16 mouse cellular contexts compared by ENCODE assay signal in genomic region chr6:50949361-50949760, GRCm38 (mm10).
A peak's percentile ranks its signal among the peaks of the same experiment; 100 is the strongest.
DNase-seq lines count a peak whose midpoint lies in the region; ATAC-seq and TF ChIP-seq lines count a peak whose summit lies in the region.
"Had no signal": no experiment of that assay in that cellular context is flagged by ENCODE, and none has a peak within 500 bp of the region (broad histone marks: within the 10 kb centered on the region; RNA-seq: fewer than 3 reads in every experiment).

No protein-coding gene starts in this region.

- no peak overlapping the region for H3K27ac ChIP-seq in forebrain, embryonic 11.5 days (ENCODE audit: low read depth, low read length)
- H3K27ac ChIP-seq in forebrain, embryonic 13.5 days = no peak overlapping the region
- peak overlapping the region; percentile 82 for H3K27ac ChIP-seq in embryonic facial prominence, embryonic 10.5 days (replicated peaks)
- peak overlapping the region; percentile 71 for H3K27ac ChIP-seq in hindbrain, embryonic 12.5 days
- H3K27ac ChIP-seq in midbrain, embryonic 15.5 days = 0 out of 2 replicates have a peak overlapping the region, but pooled peaks have one; percentile 12
- no peak overlapping the region for H3K27ac ChIP-seq in thymus, adult 2 months (ENCODE audit: control insufficient read depth, insufficient read depth, low read length)
- H3K27ac ChIP-seq: heart, embryonic 15.5 days; intestine, embryonic 15.5 days; lung, embryonic 15.5 days had no signal

- H3K4me3 ChIP-seq in forebrain, embryonic 11.5 days (ENCODE audit: low read depth, low read length) = no peak overlapping the region
- H3K4me3 ChIP-seq in forebrain, embryonic 13.5 days = no peak overlapping the region
- no peak overlapping the region for H3K4me3 ChIP-seq in embryonic facial prominence, embryonic 10.5 days
- H3K4me3 ChIP-seq in hindbrain, embryonic 12.5 days = no peak overlapping the region
- H3K4me3 ChIP-seq in midbrain, embryonic 15.5 days = no peak overlapping the region
- no peak overlapping the region for H3K4me3 ChIP-seq in thymus, adult 2 months (ENCODE audit: control insufficient read depth, insufficient read depth, low read length)
- H3K4me3 ChIP-seq: erythroblast, embryonic 14.5 days; heart, embryonic 15.5 days; intestine, embryonic 15.5 days; lung, embryonic 15.5 days; megakaryocyte, embryonic 14.5 days had no signal

- no peak for ATAC-seq in forebrain, embryonic 11.5 days (replicated peaks; ENCODE audit: low FRiP score)
- no peak for ATAC-seq in forebrain, embryonic 13.5 days
- 0 out of 2 replicates have a peak, but pooled peaks have one; percentile 20 for ATAC-seq in hindbrain, embryonic 12.5 days (ENCODE audit: low FRiP score)
- no peak for ATAC-seq in midbrain, embryonic 15.5 days (replicated peaks)
- ATAC-seq: intestine, embryonic 15.5 days had no signal

- H3K4me1 ChIP-seq in forebrain, embryonic 11.5 days (replicated peaks; ENCODE audit: control insufficient read depth, insufficient read depth, low read length) = no peaks in the 10 kb centered on the region; the same call in 1 of the 2 replicates
- H3K4me1 ChIP-seq in forebrain, embryonic 13.5 days = peaks cover 19% of the 10 kb centered on the region
- H3K4me1 ChIP-seq in embryonic facial prominence, embryonic 10.5 days = peaks cover 21% of the 10 kb centered on the region
- H3K4me1 ChIP-seq in hindbrain, embryonic 12.5 days = peaks cover 21% of the 10 kb centered on the region
- H3K4me1 ChIP-seq in midbrain, embryonic 15.5 days = peaks cover 9% of the 10 kb centered on the region
- H3K4me1 ChIP-seq in thymus, adult 2 months (replicated peaks; ENCODE audit: control insufficient read depth, insufficient read depth, low read length) = no peaks in the 10 kb centered on the region
- H3K4me1 ChIP-seq: heart, embryonic 15.5 days; intestine, embryonic 15.5 days; lung, embryonic 15.5 days; megakaryocyte, embryonic 14.5 days had no signal

- no peak overlapping the region for H3K4me2 ChIP-seq in forebrain, embryonic 11.5 days (ENCODE audit: low read depth, low read length, severe bottlenecking)
- H3K4me2 ChIP-seq in forebrain, embryonic 13.5 days = no peak overlapping the region
- no peak overlapping the region for H3K4me2 ChIP-seq in hindbrain, embryonic 12.5 days (replicated peaks)
- no peak overlapping the region for H3K4me2 ChIP-seq in midbrain, embryonic 15.5 days
- H3K4me2 ChIP-seq: heart, embryonic 15.5 days; intestine, embryonic 15.5 days; lung, embryonic 15.5 days had no signal

- peak; percentile 44 for DNase-seq in forebrain, embryonic 11.5 days (ENCODE audit: low spot score)
- DNase-seq in embryonic facial prominence, embryonic 10.5 days (ENCODE audit: low spot score) = no peak
- no peak for DNase-seq in thymus, adult 2 months
- no peak for DNase-seq in thymus, postnatal 36 days
- DNase-seq in kidney, postnatal 25 days = no peak
- DNase-seq: gastrocnemius, postnatal 14 days; liver; thymus, adult 18-20 months had no signal

- H3K27me3 ChIP-seq in forebrain, embryonic 11.5 days (ENCODE audit: control insufficient read depth, insufficient read depth, low read length) = no peaks in the 10 kb centered on the region
- H3K27me3 ChIP-seq in forebrain, embryonic 13.5 days = no peaks in the 10 kb centered on the region; the same call in 1 of the 2 replicates
- H3K27me3 ChIP-seq in embryonic facial prominence, embryonic 10.5 days (replicated peaks; ENCODE audit: low read depth, poor library complexity, severe bottlenecking) = no peaks in the 10 kb centered on the region
- no peaks in the 10 kb centered on the region for H3K27me3 ChIP-seq in hindbrain, embryonic 12.5 days
- H3K27me3 ChIP-seq in midbrain, embryonic 15.5 days (replicated peaks) = no peaks in the 10 kb centered on the region
- H3K27me3 ChIP-seq in thymus, adult 2 months (ENCODE audit: control insufficient read depth, insufficient read depth, low read length) = no peaks in the 10 kb centered on the region
- H3K27me3 ChIP-seq: heart, embryonic 15.5 days; intestine, embryonic 15.5 days; lung, embryonic 15.5 days had no signal

- WGBS in forebrain, embryonic 11.5 days = 93% methylated on average over 5 of the region's 5 CpGs
- 90% methylated on average over 5 of the region's 5 CpGs for WGBS in forebrain, embryonic 13.5 days
- WGBS in embryonic facial prominence, embryonic 10.5 days = 94% methylated on average over 5 of the region's 5 CpGs
- 89% methylated on average over 5 of the region's 5 CpGs for WGBS in hindbrain, embryonic 12.5 days
- 92% methylated on average over 5 of the region's 5 CpGs for WGBS in midbrain, embryonic 15.5 days
- WGBS in thymus, adult 2 months = 93% methylated on average over 5 of the region's 5 CpGs

- no peak for TF ChIP-seq POLR2A in thymus, adult 2 months (IDR thresholded peaks at IDR 0.05; ENCODE audit: control insufficient read depth, extremely low read depth, insufficient read depth, low read length, poor library complexity)

- H3K36me3 ChIP-seq in forebrain, embryonic 11.5 days (ENCODE audit: control insufficient read depth, insufficient read depth, low read length) = no peaks in the 10 kb centered on the region
- no peaks in the 10 kb centered on the region for H3K36me3 ChIP-seq in forebrain, embryonic 13.5 days (ENCODE audit: poor library complexity, severe bottlenecking)
- no peaks in the 10 kb centered on the region for H3K36me3 ChIP-seq in embryonic facial prominence, embryonic 10.5 days (replicated peaks)
- no peaks in the 10 kb centered on the region for H3K36me3 ChIP-seq in hindbrain, embryonic 12.5 days
- no peaks in the 10 kb centered on the region for H3K36me3 ChIP-seq in midbrain, embryonic 15.5 days (replicated peaks)
- H3K36me3 ChIP-seq in thymus, adult 2 months (ENCODE audit: control insufficient read depth, insufficient read depth, low read length) = no peaks in the 10 kb centered on the region
- H3K36me3 ChIP-seq: heart, embryonic 15.5 days; intestine, embryonic 15.5 days; lung, embryonic 15.5 days had no signal

- H3K9ac ChIP-seq in forebrain, embryonic 11.5 days (ENCODE audit: low read length) = no peak overlapping the region
- no peak overlapping the region for H3K9ac ChIP-seq in forebrain, embryonic 13.5 days
- no peak overlapping the region for H3K9ac ChIP-seq in hindbrain, embryonic 12.5 days
- no peak overlapping the region for H3K9ac ChIP-seq in midbrain, embryonic 15.5 days
- H3K9ac ChIP-seq: heart, embryonic 15.5 days; intestine, embryonic 15.5 days; lung, embryonic 15.5 days had no signal

- H3K9me3 ChIP-seq in forebrain, embryonic 11.5 days (ENCODE audit: control insufficient read depth, low read length) = no peaks in the 10 kb centered on the region
- no peaks in the 10 kb centered on the region for H3K9me3 ChIP-seq in forebrain, embryonic 13.5 days (replicated peaks)
- no peaks in the 10 kb centered on the region for H3K9me3 ChIP-seq in embryonic facial prominence, embryonic 10.5 days
- no peaks in the 10 kb centered on the region for H3K9me3 ChIP-seq in hindbrain, embryonic 12.5 days (replicated peaks)
- no peaks in the 10 kb centered on the region for H3K9me3 ChIP-seq in midbrain, embryonic 15.5 days
- H3K9me3 ChIP-seq: heart, embryonic 15.5 days; intestine, embryonic 15.5 days; lung, embryonic 15.5 days; megakaryocyte, embryonic 14.5 days had no signal

- TF ChIP-seq CTCF in thymus, adult 2 months (IDR thresholded peaks at IDR 0.05; ENCODE audit: borderline replicate concordance, control insufficient read depth, extremely low read depth, insufficient read depth, low read length, poor library complexity) = no peak

Comparison
In these comparisons a context has a peak if more than half of its experiments do, and no peak if none do; other contexts are left out.
1. H3K27ac ChIP-seq: peak in embryonic facial prominence, embryonic 10.5 days (single experiment), hindbrain, embryonic 12.5 days (single experiment) and midbrain, embryonic 15.5 days (single experiment); none in forebrain, embryonic 11.5 days (single experiment), forebrain, embryonic 13.5 days (single experiment) and thymus, adult 2 months (single experiment).